Mouse (Mus musculus): ENCODE measurements around the gene Pde4dip. TPM values are rescaled to one million over a fixed set of nuclear protein-coding genes. Genes with fewer than 3 reads are reported as not detected.

Pde4dip gene
- polyA plus RNA-seq, 1 experiment from 2014 or later: 27.5 TPM

DNA sequence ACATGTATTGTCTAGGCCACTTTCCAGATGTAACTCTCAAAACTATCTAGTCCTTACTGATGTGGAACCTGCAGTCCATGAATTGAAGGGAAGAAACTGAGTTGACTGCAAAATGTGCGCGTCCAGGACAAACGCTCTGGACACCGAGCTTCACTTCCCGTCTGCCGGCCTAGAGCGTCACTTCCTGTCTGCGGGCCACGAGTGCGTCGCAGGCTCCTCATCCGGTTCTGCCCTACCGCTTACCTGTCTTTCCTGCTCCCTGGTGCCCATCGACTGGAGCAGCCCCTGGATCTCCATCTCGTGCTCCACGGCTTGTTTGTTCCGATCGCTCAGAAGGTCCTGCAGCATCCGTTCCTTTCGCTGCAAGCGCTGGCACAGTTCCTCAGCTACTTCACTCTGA lies 136.9 kb downstream of the Pde4dip start:
- ATAC-seq (ENCODE audit: low FRiP score) (no peak), DNase-seq (ENCODE audit: low spot score) (no peak)
- no peak overlapping the region for H3K4me2 ChIP-seq (replicated peaks; ENCODE audit: low read depth, low read length)
- no peak overlapping the region for H3K4me3 ChIP-seq (ENCODE audit: low read depth, low read length)
- H3K27ac ChIP-seq (ENCODE audit: low read depth, low read length): no peak overlapping the region
- H3K9me3 ChIP-seq (ENCODE audit: control insufficient read depth, low read length): no peaks in the 10 kb centered on the region
- no peaks in the 10 kb centered on the region for H3K4me1 ChIP-seq (replicated peaks; ENCODE audit: control insufficient read depth, insufficient read depth, low read length)
- peaks cover 7% of the 10 kb centered on the region for H3K36me3 ChIP-seq (ENCODE audit: control insufficient read depth, insufficient read depth, low read length)
- no peaks in the 10 kb centered on the region for H3K27me3 ChIP-seq (ENCODE audit: control insufficient read depth, insufficient read depth, low read length)
- no peak overlapping the region for H3K9ac ChIP-seq (ENCODE audit: low read depth, low read length)
- WGBS: 96% methylated on average over 21 of the region's 21 CpGs

DNA sequence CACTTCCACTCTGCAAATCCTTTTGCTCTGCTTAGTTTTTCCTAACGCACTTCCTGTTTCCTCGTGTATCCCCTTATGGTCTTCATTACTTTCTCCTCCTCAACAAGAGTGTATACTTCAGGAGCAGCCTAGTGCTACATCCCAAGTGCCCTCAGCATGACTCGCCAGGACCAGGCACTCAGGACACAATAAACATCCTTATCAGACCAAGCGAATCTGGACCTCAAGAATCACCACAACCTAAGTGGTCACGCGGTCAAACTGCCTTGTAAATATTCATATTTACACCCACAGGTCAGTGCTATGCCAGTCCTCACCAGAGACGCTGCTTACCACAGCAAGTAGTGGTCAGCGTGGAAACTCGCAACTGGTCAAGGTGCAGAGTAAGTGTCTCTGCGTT lies 139.7 kb downstream of the Pde4dip start:
- H3K4me2 ChIP-seq (replicated peaks; ENCODE audit: low read depth, low read length): no peak overlapping the region
- H3K4me1 ChIP-seq (replicated peaks; ENCODE audit: control insufficient read depth, insufficient read depth, low read length): no peaks in the 10 kb centered on the region
- no peaks in the 10 kb centered on the region for H3K27me3 ChIP-seq (ENCODE audit: control insufficient read depth, insufficient read depth, low read length)
- peaks cover 11% of the 10 kb centered on the region for H3K36me3 ChIP-seq (ENCODE audit: control insufficient read depth, insufficient read depth, low read length)
- no peak overlapping the region for H3K4me3 ChIP-seq (ENCODE audit: low read depth, low read length)
- DNase-seq (ENCODE audit: low spot score) (no peak), ATAC-seq (ENCODE audit: low FRiP score) (no peak)
- H3K9me3 ChIP-seq (ENCODE audit: control insufficient read depth, low read length): no peaks in the 10 kb centered on the region
- no peak overlapping the region for H3K27ac ChIP-seq (ENCODE audit: low read depth, low read length)
- no peak overlapping the region for H3K9ac ChIP-seq (ENCODE audit: low read depth, low read length)
- 94% methylated on average over 10 of the region's 10 CpGs for WGBS

DNA sequence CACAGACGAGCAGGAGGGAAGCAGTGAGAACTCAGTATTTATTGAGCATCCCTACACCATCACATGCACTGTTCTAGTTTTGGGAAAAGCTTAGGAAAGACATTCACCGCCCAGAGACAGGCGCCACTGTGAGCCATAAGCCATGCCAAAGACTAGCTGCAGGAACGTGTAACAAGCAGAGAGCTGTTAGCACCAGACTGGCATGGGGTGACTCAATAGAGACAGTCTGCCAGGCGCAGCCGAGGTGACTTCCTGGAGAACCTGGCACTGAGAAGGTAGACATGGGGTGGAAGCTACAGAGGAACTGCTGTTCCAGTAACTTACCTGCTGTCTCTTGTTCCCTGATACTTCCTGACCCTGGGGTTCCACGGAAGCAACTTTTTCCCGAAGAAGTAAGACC lies 145.7 kb downstream of the Pde4dip start:
- no peak overlapping the region for H3K27ac ChIP-seq (ENCODE audit: low read depth, low read length)
- no peaks in the 10 kb centered on the region for H3K4me1 ChIP-seq (replicated peaks; ENCODE audit: control insufficient read depth, insufficient read depth, low read length)
- no peaks in the 10 kb centered on the region for H3K27me3 ChIP-seq (ENCODE audit: control insufficient read depth, insufficient read depth, low read length)
- DNase-seq (ENCODE audit: low spot score) (no peak), ATAC-seq (ENCODE audit: low FRiP score) (no peak)
- H3K9ac ChIP-seq (ENCODE audit: low read depth, low read length): no peak overlapping the region
- no peaks in the 10 kb centered on the region for H3K9me3 ChIP-seq (ENCODE audit: control insufficient read depth, low read length)
- H3K36me3 ChIP-seq (ENCODE audit: control insufficient read depth, insufficient read depth, low read length): peaks cover 5% of the 10 kb centered on the region; the same call in 1 of the 2 replicates
- H3K4me2 ChIP-seq (replicated peaks; ENCODE audit: low read depth, low read length): no peak overlapping the region
- WGBS: 91% methylated on average over 8 of the region's 8 CpGs
- no peak overlapping the region for H3K4me3 ChIP-seq (ENCODE audit: low read depth, low read length)

DNA sequence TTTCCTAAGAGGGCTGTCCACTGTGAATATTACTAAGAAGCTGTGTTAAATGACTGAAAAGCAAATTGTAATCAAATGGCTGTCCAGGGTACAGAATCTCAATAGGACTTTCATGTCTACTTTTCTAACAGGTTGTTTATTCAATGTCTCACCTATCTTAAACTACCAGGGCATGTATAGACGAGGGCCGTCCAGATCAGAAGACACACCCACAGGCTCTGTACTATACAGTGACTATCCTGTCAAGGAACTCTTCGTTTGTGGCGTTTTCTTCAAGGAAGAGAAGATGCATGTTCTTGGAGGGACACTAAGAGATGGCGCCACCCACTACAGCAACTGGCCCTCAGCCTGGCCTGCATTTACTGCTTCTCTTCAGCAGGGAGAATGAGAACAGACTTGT lies 152.9 kb downstream of the Pde4dip start:
- WGBS: 90% methylated on average over 5 of the region's 5 CpGs
- ATAC-seq (ENCODE audit: low FRiP score): no peak
- Histone ChIP-seq H3K9me3 (ENCODE audit: control insufficient read depth, low read length) (no peaks in the 10 kb centered on the region), H3K4me2 (replicated peaks; ENCODE audit: low read depth, low read length) (no peak overlapping the region), H3K36me3 (ENCODE audit: control insufficient read depth, insufficient read depth, low read length) (no peaks in the 10 kb centered on the region), H3K27ac (ENCODE audit: low read depth, low read length) (no peak overlapping the region), H3K9ac (ENCODE audit: low read depth, low read length) (no peak overlapping the region), H3K4me1 (replicated peaks; ENCODE audit: control insufficient read depth, insufficient read depth, low read length) (no peaks in the 10 kb centered on the region), H3K27me3 (ENCODE audit: control insufficient read depth, insufficient read depth, low read length) (no peaks in the 10 kb centered on the region), H3K4me3 (ENCODE audit: low read depth, low read length) (no peak overlapping the region)
- DNase-seq (ENCODE audit: low spot score): no peak

DNA sequence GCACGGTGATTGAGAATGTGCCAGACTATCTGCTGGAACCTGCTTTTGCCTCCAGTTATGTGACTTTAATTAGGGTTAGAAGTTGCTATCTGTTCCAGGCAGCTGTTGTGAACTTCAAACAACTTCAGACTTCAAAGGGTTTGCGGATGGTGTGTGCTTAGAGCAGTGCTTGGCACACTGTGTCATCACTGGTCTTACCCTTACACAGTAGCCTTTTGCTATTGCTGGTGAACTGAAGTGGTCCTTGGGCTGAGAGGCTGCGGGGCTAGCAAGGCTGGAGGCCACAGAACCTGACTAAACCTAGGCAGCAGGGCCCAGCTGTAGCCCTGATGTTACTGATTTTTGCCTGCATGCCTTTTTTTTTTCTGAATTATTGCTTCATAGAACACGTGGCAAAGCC lies 154.2 kb downstream of the Pde4dip start:
- WGBS: 82% methylated on average over 4 of the region's 4 CpGs

DNA sequence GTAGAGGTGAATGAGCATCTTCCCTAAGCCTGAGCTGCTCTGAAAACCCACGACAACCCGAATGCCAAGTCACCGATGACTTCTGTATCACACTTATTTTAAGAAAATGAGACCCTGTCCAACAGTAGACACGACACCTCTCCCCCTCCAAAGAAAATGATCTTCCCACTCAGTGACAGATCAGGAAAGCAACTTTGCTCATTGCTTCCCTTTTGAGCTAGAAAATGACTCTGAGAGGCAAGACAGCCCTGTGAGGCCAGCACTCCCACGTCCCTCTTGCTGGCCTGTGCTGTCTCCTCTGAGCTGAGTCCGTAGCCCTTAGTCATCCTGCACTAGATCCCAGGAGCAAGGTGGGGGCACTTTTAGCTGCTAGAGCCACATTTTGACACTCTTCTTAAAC lies 155.9 kb downstream of the Pde4dip start:
- DNase-seq (ENCODE audit: low spot score) (no peak), ATAC-seq (ENCODE audit: low FRiP score) (no peak)
- Histone ChIP-seq H3K27ac (ENCODE audit: low read depth, low read length) (no peak overlapping the region), H3K4me3 (ENCODE audit: low read depth, low read length) (no peak overlapping the region), H3K4me1 (replicated peaks; ENCODE audit: control insufficient read depth, insufficient read depth, low read length) (no peaks in the 10 kb centered on the region), H3K4me2 (replicated peaks; ENCODE audit: low read depth, low read length) (no peak overlapping the region), H3K36me3 (ENCODE audit: control insufficient read depth, insufficient read depth, low read length) (no peaks in the 10 kb centered on the region), H3K27me3 (ENCODE audit: control insufficient read depth, insufficient read depth, low read length) (no peaks in the 10 kb centered on the region), H3K9me3 (ENCODE audit: control insufficient read depth, low read length) (no peaks in the 10 kb centered on the region), H3K9ac (ENCODE audit: low read depth, low read length) (no peak overlapping the region)
- 90% methylated on average over 6 of the region's 6 CpGs for WGBS

More for the DNA sequence above, 154.2 kb downstream of the Pde4dip start:
- Histone ChIP-seq H3K27me3 (ENCODE audit: control insufficient read depth, insufficient read depth, low read length) (no peaks in the 10 kb centered on the region), H3K4me2 (replicated peaks; ENCODE audit: low read depth, low read length) (no peak overlapping the region), H3K27ac (ENCODE audit: low read depth, low read length) (no peak overlapping the region), H3K4me3 (ENCODE audit: low read depth, low read length) (no peak overlapping the region), H3K36me3 (ENCODE audit: control insufficient read depth, insufficient read depth, low read length) (no peaks in the 10 kb centered on the region), H3K9me3 (ENCODE audit: control insufficient read depth, low read length) (no peaks in the 10 kb centered on the region), H3K9ac (ENCODE audit: low read depth, low read length) (no peak overlapping the region), H3K4me1 (replicated peaks; ENCODE audit: control insufficient read depth, insufficient read depth, low read length) (no peaks in the 10 kb centered on the region)
- DNase-seq (ENCODE audit: low spot score) (no peak), ATAC-seq (ENCODE audit: low FRiP score) (no peak)

DNA sequence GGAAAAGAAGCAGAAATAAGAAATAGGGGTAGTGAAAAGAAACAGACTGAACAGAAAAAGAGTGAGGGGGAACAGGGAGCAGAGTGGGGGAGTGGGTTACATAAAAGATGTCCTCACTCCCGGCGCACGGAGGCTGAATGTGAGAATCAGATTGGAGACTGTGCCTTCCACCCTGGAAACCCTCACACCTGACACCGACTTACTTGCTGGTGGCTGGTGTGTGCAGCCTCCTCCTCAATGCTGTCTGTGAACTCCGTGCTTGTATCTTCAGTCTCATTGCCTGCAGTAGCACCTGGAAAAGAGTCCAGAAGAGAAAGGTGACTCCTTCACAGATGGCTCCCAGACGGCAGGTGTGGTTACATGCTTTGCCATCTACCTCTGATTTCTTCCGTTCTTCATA lies 157.9 kb downstream of the Pde4dip start:
- Histone ChIP-seq H3K9me3 (ENCODE audit: control insufficient read depth, low read length) (no peaks in the 10 kb centered on the region), H3K36me3 (ENCODE audit: control insufficient read depth, insufficient read depth, low read length) (no peaks in the 10 kb centered on the region), H3K27me3 (ENCODE audit: control insufficient read depth, insufficient read depth, low read length) (no peaks in the 10 kb centered on the region), H3K27ac (ENCODE audit: low read depth, low read length) (no peak overlapping the region), H3K4me2 (replicated peaks; ENCODE audit: low read depth, low read length) (no peak overlapping the region), H3K9ac (ENCODE audit: low read depth, low read length) (no peak overlapping the region), H3K4me1 (replicated peaks; ENCODE audit: control insufficient read depth, insufficient read depth, low read length) (no peaks in the 10 kb centered on the region), H3K4me3 (ENCODE audit: low read depth, low read length) (no peak overlapping the region)
- no peak for DNase-seq (ENCODE audit: low spot score)
- 82% methylated on average over 5 of the region's 7 CpGs for WGBS
- no peak for ATAC-seq (ENCODE audit: low FRiP score)

DNA sequence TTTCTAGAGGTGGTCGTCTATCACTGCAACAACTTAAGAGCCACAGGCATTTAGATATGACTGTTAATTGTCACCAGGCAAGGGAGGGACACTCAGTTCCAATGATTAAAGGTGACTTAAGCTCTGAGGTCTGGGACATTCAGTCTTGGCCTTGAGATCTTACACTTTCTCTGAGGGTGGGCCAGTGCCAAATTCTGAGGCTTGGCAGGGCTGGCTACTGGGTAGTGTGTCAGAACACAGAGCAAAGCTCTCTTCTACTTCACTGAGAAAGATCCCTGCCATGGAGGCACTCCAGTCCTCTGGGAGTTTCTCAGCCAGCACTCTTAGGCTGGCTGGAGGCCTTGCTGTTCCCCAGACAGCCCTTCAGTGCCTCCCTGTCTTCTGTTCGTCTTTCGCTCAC lies 158.4 kb downstream of the Pde4dip start:
- Histone ChIP-seq H3K27ac (ENCODE audit: low read depth, low read length) (no peak overlapping the region), H3K36me3 (ENCODE audit: control insufficient read depth, insufficient read depth, low read length) (no peaks in the 10 kb centered on the region), H3K9ac (ENCODE audit: low read depth, low read length) (no peak overlapping the region), H3K4me1 (replicated peaks; ENCODE audit: control insufficient read depth, insufficient read depth, low read length) (no peaks in the 10 kb centered on the region), H3K4me2 (replicated peaks; ENCODE audit: low read depth, low read length) (no peak overlapping the region), H3K27me3 (ENCODE audit: control insufficient read depth, insufficient read depth, low read length) (no peaks in the 10 kb centered on the region), H3K4me3 (ENCODE audit: low read depth, low read length) (no peak overlapping the region), H3K9me3 (ENCODE audit: control insufficient read depth, low read length) (no peaks in the 10 kb centered on the region)
- DNase-seq (ENCODE audit: low spot score): no peak
- 63% methylated on average over 3 of the region's 3 CpGs for WGBS
- no peak for ATAC-seq (ENCODE audit: low FRiP score)

DNA sequence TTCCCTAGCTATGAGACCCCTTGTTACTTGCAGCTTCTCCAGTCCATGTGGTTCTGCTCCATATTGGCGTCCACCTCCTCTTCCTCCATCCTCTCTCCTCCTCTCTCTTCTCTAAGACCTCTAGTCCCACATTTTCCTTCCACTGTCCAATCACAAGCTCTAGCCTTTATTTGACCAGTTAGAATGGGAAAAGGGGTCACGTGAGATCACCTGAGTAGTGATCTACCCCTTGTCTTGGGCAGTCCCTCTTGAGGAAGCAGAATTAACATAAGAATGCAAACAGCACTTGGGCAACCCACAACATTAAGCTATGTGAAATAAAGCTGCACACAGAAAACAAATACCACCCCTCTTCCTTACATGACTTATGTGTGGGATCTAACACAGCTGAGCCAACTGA lies 160.7 kb downstream of the Pde4dip start:
- Histone ChIP-seq H3K27me3 (ENCODE audit: control insufficient read depth, insufficient read depth, low read length) (no peaks in the 10 kb centered on the region), H3K27ac (ENCODE audit: low read depth, low read length) (no peak overlapping the region), H3K4me1 (replicated peaks; ENCODE audit: control insufficient read depth, insufficient read depth, low read length) (no peaks in the 10 kb centered on the region), H3K9me3 (ENCODE audit: control insufficient read depth, low read length) (no peaks in the 10 kb centered on the region), H3K9ac (ENCODE audit: low read depth, low read length) (no peak overlapping the region), H3K4me2 (replicated peaks; ENCODE audit: low read depth, low read length) (no peak overlapping the region), H3K36me3 (ENCODE audit: control insufficient read depth, insufficient read depth, low read length) (no peaks in the 10 kb centered on the region), H3K4me3 (ENCODE audit: low read depth, low read length) (no peak overlapping the region)
- 81% methylated on average over 2 of the region's 2 CpGs for WGBS
- DNase-seq (ENCODE audit: low spot score) (no peak), ATAC-seq (ENCODE audit: low FRiP score) (no peak)

All from hindbrain, embryonic 11.5 days (tissue).